Mouse (Mus musculus) liver, embryonic 14.5 days (tissue): ENCODE results near the gene Satb2. TPM values are rescaled to one million over a fixed set of nuclear protein-coding genes. Genes with fewer than 3 reads are reported as not detected.

Experiments used
- ATAC-seq: fragments of 200-750 bp; cut with Nextera tagmentation; 2 replicates; pipeline ENCODE4 v1.8.0; 2017; ENCODE audit warnings: moderate number of reproducible peaks, mild to moderate bottlenecking, moderate library complexity; ENCODE audit not compliant: insufficient read depth
- DNase-seq, 3 experiments: peaks; one replicate each; pipeline ENCODE4 v3.0.0-alpha.2; 2012 to 2013; ENCODE audit warnings: low read depth in 3 of 3, low spot score in 3 of 3
- H3K27ac ChIP-seq: fragments of 300-500 bp; sonication (generic); 2 replicates; pipeline ENCODE4 v1.5.1; 2014; ENCODE audit warnings: moderate library complexity, mild to moderate bottlenecking, control low read depth, inconsistent platforms
- H3K27me3 ChIP-seq: fragments of 300-500 bp; sonication (generic); 2 replicates; pipeline ENCODE4 v1.6.1; 2014; ENCODE audit warnings: mild to moderate bottlenecking, low read length, moderate library complexity; ENCODE audit not compliant: control insufficient read depth, insufficient read depth
- H3K36me3 ChIP-seq: fragments of 300-500 bp; sonication (generic); replicated peaks from 2 replicates; pipeline ENCODE4 v1.6.1; 2014; ENCODE audit warnings: low read depth; ENCODE audit not compliant: control insufficient read depth, insufficient read depth
- H3K4me1 ChIP-seq, 2 experiments: fragments of 200-500 bp in 1 of 2; fragments of 300-500 bp in 1 of 2; sonication (generic) in 1 of 2; replicated peaks; 2 replicates each; pipeline ENCODE4 v1.6.1; 2012 to 2014; ENCODE audit warnings: antibody characterized with exemption in 1 of 2, inconsistent platforms in 1 of 2, low read length in 1 of 2; ENCODE audit not compliant: control insufficient read depth in 2 of 2, insufficient read depth in 2 of 2
- H3K4me2 ChIP-seq: fragments of 300-500 bp; sonication (generic); 2 replicates; pipeline ENCODE4 v1.6.1; 2014; ENCODE audit warnings: low read depth, mild to moderate bottlenecking, control low read depth, moderate library complexity
- H3K4me3 ChIP-seq, 2 experiments: fragments of 200-500 bp in 1 of 2; fragments of 300-500 bp in 1 of 2; sonication (generic) in 1 of 2; 2 replicates each; pipeline ENCODE4 v1.5.1; 2012 to 2014; ENCODE audit warnings: low read depth in 2 of 2, low read length in 2 of 2, mild to moderate bottlenecking in 2 of 2, control low read depth in 1 of 2, inconsistent platforms in 1 of 2, moderate library complexity in 1 of 2; ENCODE audit not compliant: insufficient read depth in 1 of 2
- H3K9ac ChIP-seq: fragments of 300-500 bp; sonication (generic); replicated peaks from 2 replicates; pipeline ENCODE4 v1.6.1; 2014; ENCODE audit warnings: mild to moderate bottlenecking, control low read depth, moderate library complexity
- H3K9me3 ChIP-seq: fragments of 300-500 bp; sonication (generic); 2 replicates; pipeline ENCODE4 v1.6.1; 2016; ENCODE audit warnings: low read length, mixed read lengths; ENCODE audit not compliant: control insufficient read depth
- CTCF ChIP-seq: IDR thresholded peaks from 2 replicates; pipeline ENCODE4 v1.5.1; 2016; ENCODE audit warnings: antibody characterized with exemption, low read depth, control low read depth
- EP300 ChIP-seq: IDR thresholded peaks from 2 replicates; pipeline ENCODE4 v1.6.1; 2016; ENCODE audit warnings: antibody characterized with exemption, low read depth
- WGBS: fragments of 180-500 bp; shearing (Covaris S2); extraction: QIAGEN DNeasy Blood & Tissue Kit; methylation state at CpG from one replicate; pipeline ENCODE4 v1.1.7; 2014; ENCODE audit not compliant: insufficient replicate concordance; 5-methylcytosine and 5-hydroxymethylcytosine counted together
- polyA plus RNA-seq, 2 experiments: library from polyadenylated mRNA; depleted of rRNA in 1 of 2; stranded (reverse) in 1 of 2; unstranded in 1 of 2; fragments of >200 nt; fragmentation: Nextera tagmentation in 1 of 2; extraction: Ambion mirVana in 1 of 2; gene quantifications; 2 replicates each; pipeline versions ENCODE4 v1.2.1 to v1.2.3; 2012 to 2014

The Satb2 gene
- polyA plus RNA-seq, 2 experiments: 0.03 TPM

- no peaks in the 10 kb centered on the region for H3K9me3 ChIP-seq
- no peaks in the 10 kb centered on the region for H3K36me3 ChIP-seq
- DNase-seq (no peak), ATAC-seq (no peak)
- no peak overlapping the region for H3K9ac ChIP-seq
- TF ChIP-seq EP300 (no peak), CTCF (no peak)
- 17% methylated on average over 10 of the region's 10 CpGs for WGBS
- no peak overlapping the region for H3K4me2 ChIP-seq
- no peak overlapping the region for H3K27ac ChIP-seq
- no peaks in the 10 kb centered on the region for H3K4me1 ChIP-seq
- H3K4me3 ChIP-seq: no peak overlapping the region
- H3K27me3 ChIP-seq: no peaks in the 10 kb centered on the region
These were observed 133.7 kb downstream of the Satb2 start for GRCm38 (mm10) chr1:56844551-56845330.

GRCm38 (mm10) chr1:56838901-56839300, 139.5 kb downstream of the Satb2 start:
- Histone ChIP-seq H3K27ac (no peak overlapping the region), H3K4me2 (no peak overlapping the region), H3K4me3 (no peak overlapping the region), H3K9me3 (no peaks in the 10 kb centered on the region), H3K4me1 (no peaks in the 10 kb centered on the region), H3K36me3 (no peaks in the 10 kb centered on the region), H3K27me3 (no peaks in the 10 kb centered on the region), H3K9ac (no peak overlapping the region)
- ATAC-seq (no peak), DNase-seq (no peak)
- 27% methylated on average over 1 of the region's 1 CpGs for whole genome bisulfite sequencing
- TF ChIP-seq CTCF (no peak), EP300 (no peak)

DNA sequence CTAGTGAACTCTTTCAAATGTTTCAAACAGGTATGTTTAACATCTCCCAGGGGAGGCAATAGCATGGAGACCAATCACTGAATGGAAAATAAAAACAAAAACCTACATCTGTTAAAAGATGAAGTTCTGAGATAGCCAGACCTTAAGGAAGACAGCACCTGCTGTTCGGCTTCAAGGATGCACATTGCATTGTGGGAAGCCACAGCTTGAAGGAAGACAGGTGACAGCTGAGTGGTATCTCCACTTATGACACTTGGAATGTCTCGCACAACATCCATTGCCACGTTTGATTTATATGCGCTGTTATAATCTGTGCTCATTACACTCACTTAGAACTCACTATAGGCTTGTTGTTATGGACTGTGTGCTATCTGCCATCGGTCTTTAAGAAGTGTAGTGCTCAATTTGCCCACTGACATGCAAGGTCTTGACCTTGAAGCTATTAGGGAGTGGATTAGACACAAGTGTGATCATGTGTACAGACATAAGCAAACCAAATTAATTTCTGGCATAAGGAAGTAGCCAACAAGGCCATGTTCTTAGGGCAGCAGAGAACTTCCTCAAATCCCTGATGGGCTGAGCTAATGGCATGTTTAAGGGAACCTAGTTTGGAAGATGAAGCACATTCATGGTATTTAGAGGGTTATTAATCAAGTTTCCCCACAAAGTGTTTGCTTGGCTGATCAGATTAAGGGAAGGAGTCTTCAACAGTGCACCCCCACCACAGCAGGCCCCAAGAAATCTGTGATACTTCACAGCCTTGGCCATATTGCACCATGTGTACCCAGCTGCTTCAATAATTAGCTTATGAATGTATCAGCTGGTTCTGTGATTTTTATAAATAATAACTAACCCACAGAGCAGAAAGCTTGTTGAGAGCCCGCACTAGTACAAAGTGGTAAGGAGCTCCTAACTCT, 144.2 kb downstream of the Satb2 start:
- 59% methylated on average over 6 of the region's 6 CpGs for WGBS
- H3K9me3 ChIP-seq: no peaks in the 10 kb centered on the region
- TF ChIP-seq EP300: no peak
- no peak for TF ChIP-seq CTCF
- no peaks in the 10 kb centered on the region for H3K27me3 ChIP-seq
- H3K9ac ChIP-seq: no peak overlapping the region
- H3K4me3 ChIP-seq: no peak overlapping the region
- H3K36me3 ChIP-seq: no peaks in the 10 kb centered on the region
- no peaks in the 10 kb centered on the region for H3K4me1 ChIP-seq
- H3K27ac ChIP-seq: no peak overlapping the region
- no peak for ATAC-seq
- DNase-seq: no peak
- H3K4me2 ChIP-seq: no peak overlapping the region

DNA sequence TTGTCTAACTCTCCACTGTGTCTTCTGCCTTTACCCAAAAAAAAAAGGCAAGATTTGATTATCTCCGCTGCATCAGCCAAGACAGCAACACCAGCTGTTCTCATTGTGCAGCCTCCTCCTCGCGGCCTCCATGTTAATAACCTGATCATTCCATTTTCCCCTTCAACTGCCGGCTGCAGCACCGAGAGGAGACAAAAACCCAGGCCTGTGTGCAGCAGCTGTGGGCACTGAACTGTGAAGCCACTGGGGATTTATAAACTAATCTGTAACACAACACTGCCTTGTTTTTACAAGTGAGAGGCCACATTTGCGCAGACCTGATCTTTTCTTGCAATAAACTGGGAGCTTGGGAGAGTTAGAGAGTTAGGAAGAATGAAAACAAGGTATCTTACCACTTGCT, 145.1 kb downstream of the Satb2 start:
- Histone ChIP-seq H3K4me3 (no peak overlapping the region), H3K27ac (no peak overlapping the region), H3K4me2 (no peak overlapping the region), H3K27me3 (no peaks in the 10 kb centered on the region), H3K36me3 (no peaks in the 10 kb centered on the region), H3K9ac (no peak overlapping the region), H3K9me3 (no peaks in the 10 kb centered on the region), H3K4me1 (no peaks in the 10 kb centered on the region)
- 75% methylated on average over 6 of the region's 6 CpGs for WGBS
- no peak for ATAC-seq
- no peak for TF ChIP-seq EP300
- TF ChIP-seq CTCF: no peak
- DNase-seq: no peak

- Histone ChIP-seq H3K4me2 (no peak overlapping the region), H3K9ac (no peak overlapping the region), H3K27ac (no peak overlapping the region), H3K4me1 (no peaks in the 10 kb centered on the region), H3K4me3 (no peak overlapping the region), H3K36me3 (no peaks in the 10 kb centered on the region), H3K27me3 (no peaks in the 10 kb centered on the region), H3K9me3 (no peaks in the 10 kb centered on the region)
- WGBS: 66% methylated on average over 8 of the region's 8 CpGs
- no peak for DNase-seq
- ATAC-seq: no peak
- TF ChIP-seq EP300 (no peak), CTCF (no peak)
These were observed 145.7 kb downstream of the Satb2 start for GRCm38 (mm10) chr1:56832738-56833137.
